Mouse (Mus musculus): Measurements from ENCODE around the gene Ccl7.

GRCm38 (mm10) chr11:82080865-82081264 lies 35.4 kb downstream of the Ccl7 start:
- TF ChIP-seq CTCF (IDR thresholded peaks at IDR 0.05; ENCODE audit: low read depth, low read length) (no peak), POLR2A (IDR thresholded peaks at IDR 0.05; ENCODE audit: borderline replicate concordance, low read depth, low read length) (no peak)
